Mouse (Mus musculus) forebrain, embryonic 13.5 days (tissue): ENCODE data around the gene Batf3. TPM values are rescaled to one million over a fixed set of nuclear protein-coding genes. Genes with fewer than 3 reads are reported as not detected.
A peak's percentile ranks its signal among the peaks of the same experiment; 100 is the strongest.

Experiments used
- ATAC-seq: fragments of 200-750 bp; cut with Nextera tagmentation; 2 replicates; pipeline ENCODE4 v1.8.0; 2017
- H3K27ac ChIP-seq: fragments of 300-500 bp; sonication (generic); 2 replicates; pipeline ENCODE4 v1.5.1; 2015; ENCODE audit warnings: inconsistent platforms, mild to moderate bottlenecking, moderate library complexity
- H3K27me3 ChIP-seq: fragments of 300-500 bp; sonication (generic); 2 replicates; pipeline ENCODE4 v1.6.1; 2015; ENCODE audit warnings: mild to moderate bottlenecking, inconsistent platforms
- H3K36me3 ChIP-seq: fragments of 300-500 bp; sonication (generic); 2 replicates; pipeline ENCODE4 v1.6.1; 2015; ENCODE audit warnings: mild to moderate bottlenecking, inconsistent platforms; ENCODE audit not compliant: poor library complexity, severe bottlenecking
- H3K4me1 ChIP-seq: fragments of 300-500 bp; sonication (generic); 2 replicates; pipeline ENCODE4 v1.6.1; 2015; ENCODE audit warnings: inconsistent platforms
- H3K4me2 ChIP-seq: fragments of 300-500 bp; sonication (generic); 2 replicates; pipeline ENCODE4 v1.6.1; 2015; ENCODE audit warnings: inconsistent platforms, mild to moderate bottlenecking, moderate library complexity
- H3K4me3 ChIP-seq: fragments of 300-500 bp; sonication (generic); 2 replicates; pipeline ENCODE4 v1.5.1; 2015; ENCODE audit warnings: mild to moderate bottlenecking, inconsistent platforms
- H3K9ac ChIP-seq: fragments of 300-500 bp; sonication (generic); 2 replicates; pipeline ENCODE4 v1.6.1; 2015; ENCODE audit warnings: mild to moderate bottlenecking, inconsistent platforms
- H3K9me3 ChIP-seq: fragments of 300-500 bp; sonication (generic); replicated peaks from 2 replicates; pipeline ENCODE4 v1.6.1; 2016; ENCODE audit warnings: inconsistent platforms
- WGBS: fragments of 180-500 bp; shearing (Covaris S2); methylation state at CpG from one replicate; pipeline ENCODE4 v1.1.7; 2015; 5-methylcytosine and 5-hydroxymethylcytosine counted together
- polyA plus RNA-seq: library from polyadenylated mRNA; unstranded; fragments of >200 nt; fragmentation: Nextera tagmentation; extraction: Ambion mirVana; gene quantifications from 2 replicates; pipeline ENCODE4 v1.2.1, GENCODE M21; 2015

Gene Batf3
- polyA plus RNA-seq, 1 experiment from 2014 or later, result 2.1 TPM

DNA sequence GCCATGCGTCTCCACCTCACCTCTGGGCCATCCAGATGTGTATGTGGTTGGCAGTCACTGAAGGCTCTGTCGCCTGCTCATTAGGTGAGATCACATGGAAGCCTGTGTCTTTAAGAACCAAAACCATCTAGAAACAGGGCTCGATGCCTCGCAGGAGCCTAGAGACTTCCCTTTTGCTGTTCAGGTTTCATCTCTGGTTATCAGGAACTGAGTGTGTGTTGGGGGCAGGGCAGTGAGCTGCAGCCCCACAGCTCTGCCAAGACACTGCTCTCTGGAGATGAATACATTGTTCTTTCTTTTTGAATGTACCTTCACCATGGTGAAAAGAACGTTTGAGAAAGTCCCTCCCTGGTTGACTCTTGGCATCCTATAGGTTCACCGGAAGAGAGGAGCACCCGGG, 17.2 kb downstream of the Batf3 start:
- no peaks in the 10 kb centered on the region for H3K36me3 ChIP-seq
- H3K27me3 ChIP-seq, result no peaks in the 10 kb centered on the region
- H3K27ac ChIP-seq, result no peak overlapping the region
- H3K4me2 ChIP-seq, result no peak overlapping the region
- H3K4me3 ChIP-seq, result no peak overlapping the region
- no peaks in the 10 kb centered on the region for H3K9me3 ChIP-seq
- 78% methylated on average over 7 of the region's 7 CpGs for WGBS
- no peaks in the 10 kb centered on the region for H3K4me1 ChIP-seq
- no peak for ATAC-seq
- H3K9ac ChIP-seq, result no peak overlapping the region

DNA sequence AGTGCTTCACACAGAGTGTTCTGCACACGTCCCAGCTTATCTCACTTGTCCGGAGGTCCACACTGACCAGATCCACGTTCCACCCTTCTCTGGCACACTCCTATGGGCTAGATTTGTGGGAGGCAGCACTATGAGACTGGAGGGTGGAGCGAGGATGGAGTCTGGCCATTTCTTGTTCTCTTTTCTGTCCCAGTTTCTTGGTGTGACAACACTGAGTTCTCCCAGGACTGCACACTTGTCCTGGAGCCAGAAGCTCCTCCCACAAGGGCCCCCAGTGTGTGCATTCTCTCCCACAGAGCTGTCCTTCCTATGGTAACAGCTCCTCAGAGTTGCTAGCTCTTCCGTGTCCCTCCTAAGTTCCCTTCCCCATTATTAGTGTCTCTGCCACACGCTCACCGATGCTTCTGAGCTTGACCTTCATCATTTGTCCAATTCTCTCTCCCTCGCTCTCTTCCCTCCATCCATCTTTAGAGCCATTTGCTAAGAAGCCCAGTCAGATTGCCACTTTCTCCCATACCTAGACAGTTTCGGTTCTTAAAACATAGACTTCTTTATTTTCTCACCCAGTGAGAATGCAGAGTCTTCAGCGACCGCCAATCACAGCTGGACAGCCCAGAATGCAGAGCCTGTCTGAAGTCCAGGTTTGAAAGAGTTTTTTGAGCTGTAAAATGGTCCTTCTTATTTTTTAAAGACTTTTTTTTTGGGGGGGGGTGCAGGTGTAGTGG, 18.0 kb downstream of the Batf3 start:
- no peaks in the 10 kb centered on the region for H3K36me3 ChIP-seq
- no peak overlapping the region for H3K9ac ChIP-seq
- WGBS, result 80% methylated on average over 11 of the region's 11 CpGs
- H3K27me3 ChIP-seq, result no peaks in the 10 kb centered on the region
- H3K4me2 ChIP-seq, result no peak overlapping the region
- H3K9me3 ChIP-seq, result no peaks in the 10 kb centered on the region
- H3K4me3 ChIP-seq, result no peak overlapping the region
- no peaks in the 10 kb centered on the region for H3K4me1 ChIP-seq
- no peak for ATAC-seq
- H3K27ac ChIP-seq, result no peak overlapping the region

DNA sequence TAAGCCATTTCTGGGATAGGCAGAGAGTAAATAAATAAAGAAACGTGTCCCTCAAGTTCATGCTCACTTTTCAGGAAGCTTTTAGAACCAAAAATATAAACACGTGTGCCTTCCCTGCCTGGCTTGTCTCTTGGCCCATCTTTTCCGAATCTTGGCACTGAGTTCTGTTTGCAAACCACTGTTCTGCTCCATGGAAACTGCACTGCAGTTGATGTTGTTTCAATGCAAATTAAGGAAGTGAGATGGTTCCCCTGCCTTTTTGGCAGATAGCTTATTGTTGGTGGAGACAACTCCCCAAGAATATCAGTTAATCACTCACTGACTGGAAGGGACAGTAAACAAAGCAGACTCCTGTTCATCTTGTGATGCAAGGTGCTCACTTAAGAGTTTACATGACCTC, 25.1 kb downstream of the Batf3 start:
- WGBS, result 82% methylated on average over 3 of the region's 3 CpGs
- peaks cover 8% of the 10 kb centered on the region; the same call in 1 of the 2 replicates for H3K4me1 ChIP-seq
- ATAC-seq, result no peak
- H3K4me3 ChIP-seq, result no peak overlapping the region
- H3K9ac ChIP-seq, result no peak overlapping the region
- H3K27me3 ChIP-seq, result peaks cover 10% of the 10 kb centered on the region; the same call in 1 of the 2 replicates
- H3K9me3 ChIP-seq, result no peaks in the 10 kb centered on the region
- no peak overlapping the region for H3K27ac ChIP-seq
- no peak overlapping the region for H3K4me2 ChIP-seq
- no peaks in the 10 kb centered on the region for H3K36me3 ChIP-seq

DNA sequence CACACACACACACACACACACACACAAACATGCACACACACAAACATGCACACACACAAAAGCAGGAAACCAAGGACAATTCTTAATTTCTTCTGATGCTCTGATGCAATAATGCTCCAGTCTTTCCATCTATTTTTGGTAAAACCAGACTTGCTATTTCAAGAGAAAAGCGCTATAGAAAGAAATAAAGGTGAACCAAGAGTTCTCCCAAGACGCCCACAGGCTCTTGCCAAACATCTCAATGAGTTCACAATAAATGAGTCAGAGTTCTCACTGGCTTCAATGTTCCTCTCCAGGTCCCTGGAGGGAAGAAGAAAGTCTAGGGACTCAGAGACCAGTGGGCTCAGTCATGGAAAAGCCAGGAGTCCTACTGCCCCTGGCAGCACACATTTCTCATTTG, 26.0 kb downstream of the Batf3 start:
- Histone ChIP-seq H3K9me3 (no peaks in the 10 kb centered on the region), H3K9ac (no peak overlapping the region), H3K4me1 (peaks cover 8% of the 10 kb centered on the region; the same call in 1 of the 2 replicates), H3K4me2 (no peak overlapping the region), H3K27me3 (peaks cover 10% of the 10 kb centered on the region; the same call in 1 of the 2 replicates), H3K36me3 (no peaks in the 10 kb centered on the region), H3K4me3 (no peak overlapping the region), H3K27ac (no peak overlapping the region)
- no peak for ATAC-seq
- WGBS, result 88% methylated on average over 2 of the region's 2 CpGs

- peaks cover 8% of the 10 kb centered on the region; the same call in 1 of the 2 replicates for H3K4me1 ChIP-seq
- WGBS, result 78% methylated on average over 4 of the region's 4 CpGs
- H3K4me3 ChIP-seq, result no peak overlapping the region
- peaks cover 10% of the 10 kb centered on the region; the same call in 1 of the 2 replicates for H3K27me3 ChIP-seq
- no peak for ATAC-seq
- H3K4me2 ChIP-seq, result no peak overlapping the region
- H3K9me3 ChIP-seq, result peaks cover 5% of the 10 kb centered on the region; the same call in 1 of the 2 replicates
- no peaks in the 10 kb centered on the region for H3K36me3 ChIP-seq
- H3K9ac ChIP-seq, result no peak overlapping the region
- H3K27ac ChIP-seq, result no peak overlapping the region
Measured at GRCm38 (mm10) chr1:191124288-191124687, 26.6 kb downstream of the Batf3 start.

DNA sequence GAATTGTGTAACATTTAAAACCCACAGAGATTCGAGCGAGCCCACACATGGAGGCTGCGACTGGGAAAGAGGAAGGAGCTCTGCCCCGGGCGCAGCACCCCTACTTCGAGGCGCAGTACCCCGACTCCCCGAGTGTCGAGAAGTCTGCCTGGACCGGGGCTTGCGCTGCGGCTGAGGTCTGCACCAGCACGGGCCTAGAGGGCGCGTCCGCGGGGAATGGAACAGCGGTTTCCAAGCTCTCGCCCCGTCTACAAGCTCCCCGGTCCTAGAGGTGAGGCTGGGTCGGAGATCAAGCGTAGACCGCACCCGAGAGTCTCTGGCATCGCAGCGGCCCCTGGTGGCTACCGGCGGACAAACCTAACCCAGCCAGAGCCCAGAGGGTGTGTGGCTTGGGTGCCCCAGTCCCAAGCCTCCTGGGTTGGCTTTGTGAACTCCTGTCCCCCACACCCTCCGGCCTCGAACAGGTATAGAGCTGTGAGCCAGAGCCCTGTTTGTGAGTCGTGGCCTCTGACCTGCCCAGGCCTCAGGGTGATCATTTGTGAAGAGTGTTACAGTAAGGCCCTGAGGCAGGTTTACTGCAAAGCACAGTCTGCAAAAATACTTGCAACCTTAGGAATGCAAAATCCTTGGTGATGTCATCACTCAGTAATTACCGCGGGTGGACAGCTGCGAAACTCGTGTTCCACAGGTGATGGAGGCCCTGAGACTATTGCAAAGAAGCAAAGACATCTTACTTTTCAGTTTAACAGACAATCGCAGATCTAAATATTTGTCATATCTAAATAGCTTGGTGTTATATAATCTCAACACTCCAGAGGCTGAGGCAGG, 28.4 kb downstream of the Batf3 start:
- peaks cover 15% of the 10 kb centered on the region for H3K9me3 ChIP-seq
- H3K4me1 ChIP-seq, result peaks cover 8% of the 10 kb centered on the region; the same call in 1 of the 2 replicates
- peak overlapping the region; percentile 48; the same call in 1 of the 2 replicates for H3K9ac ChIP-seq
- 17% methylated on average over 38 of the region's 38 CpGs for WGBS
- peak overlapping the region; percentile 59 for H3K4me2 ChIP-seq
- peak overlapping the region; percentile 31 for H3K4me3 ChIP-seq
- no peaks in the 10 kb centered on the region for H3K36me3 ChIP-seq
- no peak overlapping the region for H3K27ac ChIP-seq
- H3K27me3 ChIP-seq, result peaks cover 10% of the 10 kb centered on the region; the same call in 1 of the 2 replicates
- peak; percentile 50; the same call in 1 of the 2 replicates for ATAC-seq

GRCm38 (mm10) chr1:191131692-191132091, 34.0 kb downstream of the Batf3 start:
- WGBS, result 94% methylated on average over 2 of the region's 2 CpGs
- no peak for ATAC-seq
- H3K4me2 ChIP-seq, result no peak overlapping the region

GRCm38 (mm10) chr1:191132240-191132639, 34.6 kb downstream of the Batf3 start:
- H3K4me3 ChIP-seq, result no peak overlapping the region
- no peak overlapping the region for H3K27ac ChIP-seq
- no peak for ATAC-seq
- H3K36me3 ChIP-seq, result no peaks in the 10 kb centered on the region
- no peak overlapping the region for H3K4me2 ChIP-seq
- H3K4me1 ChIP-seq, result no peaks in the 10 kb centered on the region
- 74% methylated on average over 5 of the region's 5 CpGs for WGBS
- no peaks in the 10 kb centered on the region for H3K27me3 ChIP-seq
- peaks cover 15% of the 10 kb centered on the region for H3K9me3 ChIP-seq
- no peak overlapping the region for H3K9ac ChIP-seq

More at GRCm38 (mm10) chr1:191131692-191132091, 34.0 kb downstream of the Batf3 start:
- Histone ChIP-seq H3K4me3 (no peak overlapping the region), H3K4me1 (no peaks in the 10 kb centered on the region), H3K27ac (no peak overlapping the region), H3K27me3 (no peaks in the 10 kb centered on the region), H3K9ac (no peak overlapping the region), H3K9me3 (peaks cover 15% of the 10 kb centered on the region), H3K36me3 (no peaks in the 10 kb centered on the region)

GRCm38 (mm10) chr1:191132934-191133333, 35.3 kb downstream of the Batf3 start:
- H3K36me3 ChIP-seq, result no peaks in the 10 kb centered on the region
- 77% methylated on average over 5 of the region's 5 CpGs for WGBS
- H3K27ac ChIP-seq, result no peak overlapping the region
- H3K4me3 ChIP-seq, result no peak overlapping the region
- no peaks in the 10 kb centered on the region for H3K27me3 ChIP-seq
- no peak overlapping the region for H3K9ac ChIP-seq
- no peak overlapping the region for H3K4me2 ChIP-seq
- H3K9me3 ChIP-seq, result peaks cover 15% of the 10 kb centered on the region
- no peak for ATAC-seq
- H3K4me1 ChIP-seq, result no peaks in the 10 kb centered on the region

GRCm38 (mm10) chr1:191135406-191135805, 37.8 kb downstream of the Batf3 start:
- Histone ChIP-seq H3K4me2 (no peak overlapping the region), H3K9ac (no peak overlapping the region), H3K27ac (no peak overlapping the region), H3K9me3 (no peaks in the 10 kb centered on the region), H3K36me3 (no peaks in the 10 kb centered on the region), H3K4me1 (peaks cover 7% of the 10 kb centered on the region; the same call in 1 of the 2 replicates), H3K4me3 (no peak overlapping the region), H3K27me3 (no peaks in the 10 kb centered on the region)
- 62% methylated on average over 4 of the region's 4 CpGs for WGBS
- no peak for ATAC-seq

DNA sequence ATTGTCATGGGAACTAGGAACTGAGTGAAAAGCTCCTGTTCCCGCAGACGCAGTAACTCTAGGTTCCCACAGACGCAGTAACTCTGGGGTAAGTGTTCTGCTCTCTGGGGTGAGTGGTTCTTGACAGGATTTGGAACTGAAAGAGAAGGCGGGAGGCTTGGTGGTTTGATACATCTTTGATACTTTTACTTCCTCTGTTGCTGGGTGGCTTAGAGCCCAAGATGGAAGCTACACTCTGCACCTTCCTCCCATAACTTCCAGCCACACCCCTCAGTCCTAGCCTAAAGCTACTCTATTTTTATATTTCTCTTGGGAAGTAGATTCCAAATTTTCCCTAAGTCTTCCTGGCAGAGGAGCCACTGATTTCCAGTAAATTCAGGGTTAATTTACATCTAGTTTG, 40.8 kb downstream of the Batf3 start:
- Histone ChIP-seq H3K36me3 (no peaks in the 10 kb centered on the region), H3K27ac (no peak overlapping the region), H3K9ac (no peak overlapping the region), H3K27me3 (no peaks in the 10 kb centered on the region), H3K4me1 (peaks cover 7% of the 10 kb centered on the region; the same call in 1 of the 2 replicates), H3K9me3 (no peaks in the 10 kb centered on the region), H3K4me2 (no peak overlapping the region), H3K4me3 (no peak overlapping the region)
- ATAC-seq, result no peak
- WGBS, result 88% methylated on average over 4 of the region's 4 CpGs

- Histone ChIP-seq H3K36me3 (no peaks in the 10 kb centered on the region), H3K4me3 (no peak overlapping the region), H3K27me3 (no peaks in the 10 kb centered on the region), H3K27ac (no peak overlapping the region), H3K9ac (no peak overlapping the region), H3K4me2 (no peak overlapping the region), H3K4me1 (peaks cover 7% of the 10 kb centered on the region; the same call in 1 of the 2 replicates), H3K9me3 (no peaks in the 10 kb centered on the region)
- ATAC-seq, result no peak
- WGBS, result 68% methylated on average over 7 of the region's 7 CpGs
Measured at GRCm38 (mm10) chr1:191138874-191139495, 41.3 kb downstream of the Batf3 start.
